Mouse (Mus musculus) brain, embryonic 14.5 days (tissue): ENCODE data around the gene Smyd4.

ENCODE experiments used
- CTCF ChIP-seq: fragments of 200-500 bp; IDR thresholded peaks from 2 replicates; pipeline ENCODE4 v1.5.1; 2012; ENCODE audit warnings: inconsistent platforms, mild to moderate bottlenecking, moderate library complexity, borderline replicate concordance; ENCODE audit not compliant: insufficient read depth, insufficient read length; ENCODE audit errors: extremely low read depth
- POLR2A ChIP-seq: fragments of 200-500 bp; IDR thresholded peaks from 2 replicates; pipeline ENCODE4 v1.6.1; 2012; ENCODE audit warnings: mild to moderate bottlenecking, inconsistent platforms, borderline replicate concordance; ENCODE audit not compliant: poor library complexity, insufficient read depth, insufficient read length, severe bottlenecking; ENCODE audit errors: extremely low read depth

- TF ChIP-seq CTCF (no peak), POLR2A (no peak)
Observed at GRCm38 (mm10) chr11:75313834-75314233, 34.4 kb upstream of the Smyd4 start.
